Mouse (Mus musculus) B cell, adult 67 days (primary cell): ENCODE results near the gene Olfr569. TPM values are rescaled to one million over a fixed set of nuclear protein-coding genes. Genes with fewer than 3 reads are reported as not detected.

Source experiments
- total RNA-seq, 2 experiments: library from RNA; stranded (reverse); gene quantifications; 4 replicates each; pipeline ENCODE4 v1.2.4; 2023

Olfr569 gene
- total RNA-seq, result not detected

GRCm38 (mm10) chr7:102890782-102891181, at the start of gene Olfr569:
TSS of gene Olfr569 (minus strand) at chr7:102890882.

GRCm38 (mm10) chr7:102924109-102924508, 33.4 kb upstream of the Olfr569 start, which contains the start of gene Olfr572:
TSS of gene Olfr572 (plus strand) at chr7:102924409.

GRCm38 (mm10) chr7:102917032-102917875, 26.6 kb upstream of the Olfr569 start, which contains the start of gene Olfr571:
TSS of gene Olfr571 (minus strand) at chr7:102917536.

GRCm38 (mm10) chr7:102876822-102877221, 13.9 kb downstream of the Olfr569 start, which contains the start of gene Olfr568:
TSS of gene Olfr568 (plus strand) at chr7:102877122.

GRCm38 (mm10) chr7:102858665-102859064, 32.0 kb downstream of the Olfr569 start, which contains the start of gene Olfr566:
TSS of gene Olfr566 (minus strand) at chr7:102858765.

Other genes starting within 250 kb of the Olfr569 start
- gene Olfr555, start 232.1 kb downstream of the Olfr569 start, total RNA-seq, result not detected
- gene Olfr556, start 226.0 kb downstream of the Olfr569 start, total RNA-seq, result not detected
- gene Trim68, start 203.6 kb downstream of the Olfr569 start, total RNA-seq, result 10 to 100 TPM; 21.8 to 29.3 TPM
- gene Olfr557, start 195.0 kb downstream of the Olfr569 start, total RNA-seq, result not detected
- not detected for gene Olfr558, start 188.7 kb downstream of the Olfr569 start, total RNA-seq
- not detected for gene Olfr33, start 171.8 kb downstream of the Olfr569 start, total RNA-seq
- not detected for gene Olfr559, start 163.4 kb downstream of the Olfr569 start, total RNA-seq
- not detected for gene Olfr560, start 131.5 kb downstream of the Olfr569 start, total RNA-seq
- not detected for gene Olfr78, start 131.4 kb downstream of the Olfr569 start, total RNA-seq
- not detected for gene Olfr561, start 119.7 kb downstream of the Olfr569 start, total RNA-seq
- gene Olfr564, start 87.4 kb downstream of the Olfr569 start, total RNA-seq, result not detected
- gene Olfr566, start 32.1 kb downstream of the Olfr569 start, total RNA-seq, result not detected
- gene Olfr568, start 13.8 kb downstream of the Olfr569 start, total RNA-seq, result not detected
- gene Olfr570, start 3.7 kb upstream of the Olfr569 start, total RNA-seq, result not detected
- gene Olfr571, start 26.7 kb upstream of the Olfr569 start, total RNA-seq, result not detected
- gene Olfr572, start 33.5 kb upstream of the Olfr569 start, total RNA-seq, result not detected
- gene Olfr573-ps1, start 51.7 kb upstream of the Olfr569 start, total RNA-seq, result not detected
- gene Olfr574, start 57.6 kb upstream of the Olfr569 start, total RNA-seq, result not detected
- gene Olfr575, start 67.9 kb upstream of the Olfr569 start, total RNA-seq, result not detected
- not detected for gene Olfr576, start 71.8 kb upstream of the Olfr569 start, total RNA-seq
- not detected for gene Olfr577, start 85.1 kb upstream of the Olfr569 start, total RNA-seq
- not detected for gene Olfr578, start 98.4 kb upstream of the Olfr569 start, total RNA-seq
- not detected for gene Olfr582, start 147.1 kb upstream of the Olfr569 start, total RNA-seq
- not detected for gene Olfr583, start 160.4 kb upstream of the Olfr569 start, total RNA-seq
- not detected for gene Olfr584, start 191.0 kb upstream of the Olfr569 start, total RNA-seq
- not detected for gene Olfr585, start 206.8 kb upstream of the Olfr569 start, total RNA-seq
- not detected for gene Olfr586, start 234.8 kb upstream of the Olfr569 start, total RNA-seq
- gene Olfr588-ps1, start 250.0 kb upstream of the Olfr569 start, total RNA-seq, result not detected